Mouse (Mus musculus) adrenal gland, adult 8-10 months (tissue): ENCODE measurements at regions not wholly inside any gene's neighbourhood (a gene's known extent, or its start where the extent isn't known, plus 50 kb on each side); places are given as distances from the start of the nearest gene placed in this dataset.

Source experiments
- DNase-seq: peaks from one replicate; pipeline ENCODE4 v3.0.0; 2022

- DNase-seq: no peak
These were observed 78.5 kb downstream of the Sik1 start for GRCm38 (mm10) chr17:31776949-31777607.

- no peak for DNase-seq
These were observed 77.9 kb downstream of the Sik1 start for GRCm38 (mm10) chr17:31777751-31778150.

DNA sequence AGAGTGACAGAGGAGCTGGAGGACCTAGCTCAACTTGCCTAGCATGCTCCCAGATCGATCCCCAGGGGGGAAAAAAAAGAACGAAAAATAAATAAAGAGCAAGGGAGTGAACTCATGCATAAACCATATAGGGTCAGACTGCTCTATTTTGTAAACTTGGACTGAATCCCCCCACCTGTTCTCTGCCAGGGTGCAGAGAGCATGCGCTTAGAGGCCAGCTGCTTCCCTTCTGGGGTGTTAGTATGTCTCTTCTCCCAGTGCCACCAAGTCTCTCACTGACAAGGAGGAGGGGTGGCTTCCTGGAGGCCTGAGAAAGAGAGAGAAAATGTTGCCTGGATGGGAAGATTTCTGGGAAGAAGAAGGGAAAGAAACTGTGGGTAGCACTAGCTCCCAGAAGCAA, 76.1 kb downstream of the Sik1 start:
- no peak for DNase-seq

GRCm38 (mm10) chr17:31782251-31782650, 73.4 kb downstream of the Sik1 start:
- DNase-seq: no peak

DNA sequence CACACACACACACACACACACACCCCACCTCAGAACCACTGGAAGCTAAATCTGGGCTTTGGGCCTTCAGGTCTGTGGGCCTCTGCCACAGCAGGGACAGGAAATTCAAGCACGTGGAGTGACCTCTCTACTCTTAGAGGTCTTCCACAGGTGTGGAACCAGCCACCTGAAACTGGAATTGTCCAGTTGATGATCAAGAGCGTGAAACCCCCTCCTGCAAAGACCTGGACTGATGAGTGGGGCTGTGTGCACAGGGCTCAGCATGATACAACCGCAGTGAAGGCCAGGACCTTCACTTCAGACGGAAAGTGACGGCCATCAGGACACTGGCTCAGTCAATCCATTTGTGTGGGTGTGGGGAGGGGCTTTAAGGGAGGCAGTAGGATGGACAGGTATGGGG, 72.5 kb downstream of the Sik1 start:
- no peak for DNase-seq

- DNase-seq: peak; percentile 65
These were observed 67.3 kb downstream of the Sik1 start for GRCm38 (mm10) chr17:31788316-31788715.

GRCm38 (mm10) chr17:31789068-31789583, 66.5 kb downstream of the Sik1 start:
- no peak for DNase-seq

GRCm38 (mm10) chr17:31789906-31790279, 65.7 kb downstream of the Sik1 start:
- no peak for DNase-seq

DNA sequence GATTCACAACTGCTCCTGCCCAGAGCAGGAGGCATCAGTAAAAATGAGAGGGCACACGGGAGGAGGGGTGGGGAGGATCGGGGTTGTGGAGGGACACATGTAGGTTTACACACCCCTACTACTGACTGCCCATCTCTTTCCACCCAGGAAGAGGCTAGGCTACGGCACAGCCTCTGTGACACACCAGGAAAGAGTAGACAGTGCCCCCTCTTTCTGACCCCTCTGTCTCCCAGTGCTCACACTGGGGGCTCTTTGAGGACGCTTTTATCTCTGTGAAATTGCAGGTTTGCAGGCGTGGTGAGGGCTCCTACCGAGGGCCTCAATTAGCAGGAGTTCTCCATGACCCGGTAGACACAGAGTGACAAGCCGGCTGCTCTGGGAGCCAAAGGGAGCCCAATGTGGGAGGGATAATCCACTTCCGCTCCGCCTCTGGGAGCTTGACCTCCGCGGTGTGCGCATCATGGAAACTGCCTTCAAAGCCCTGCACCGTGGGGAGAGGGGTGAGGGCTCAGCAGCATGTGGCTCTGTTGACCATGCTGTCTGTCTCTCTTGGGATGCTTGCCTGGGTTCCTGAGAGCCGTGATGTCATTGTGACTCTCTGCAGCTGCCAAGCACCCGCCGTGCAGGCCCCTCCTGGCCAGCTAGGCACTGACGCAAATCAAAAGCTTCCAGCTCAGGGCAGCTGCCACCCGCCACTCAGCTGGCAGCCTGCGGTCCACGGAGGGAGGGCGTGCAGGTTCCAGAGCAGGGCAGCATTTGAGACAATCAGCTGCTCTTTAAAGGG, 65.1 kb downstream of the Sik1 start:
- peak; percentile 81 for DNase-seq

DNA sequence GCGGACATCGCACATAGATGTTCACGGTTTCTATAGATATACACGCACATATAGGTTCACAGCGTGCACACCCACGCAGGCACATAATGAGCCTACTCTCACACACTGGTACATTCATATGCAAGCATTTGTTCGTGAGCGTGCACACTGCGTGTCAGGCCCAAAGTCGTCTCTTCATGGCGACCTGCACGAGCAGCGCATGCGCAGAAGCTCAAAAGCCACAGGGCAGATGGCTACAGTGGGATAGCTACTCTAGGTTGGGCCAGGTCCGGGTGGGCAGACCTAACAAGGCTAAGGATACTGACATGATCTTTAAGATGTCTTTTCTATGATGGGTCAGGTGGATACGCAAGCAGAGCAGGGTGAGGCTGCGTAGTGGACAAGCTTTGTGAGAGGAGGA, 63.9 kb downstream of the Sik1 start:
- DNase-seq: no peak

GRCm38 (mm10) chr17:31793040-31793439, 62.6 kb downstream of the Sik1 start:
- no peak for DNase-seq

- no peak for DNase-seq
These were observed 62.1 kb downstream of the Sik1 start for GRCm38 (mm10) chr17:31793521-31793920.

DNA sequence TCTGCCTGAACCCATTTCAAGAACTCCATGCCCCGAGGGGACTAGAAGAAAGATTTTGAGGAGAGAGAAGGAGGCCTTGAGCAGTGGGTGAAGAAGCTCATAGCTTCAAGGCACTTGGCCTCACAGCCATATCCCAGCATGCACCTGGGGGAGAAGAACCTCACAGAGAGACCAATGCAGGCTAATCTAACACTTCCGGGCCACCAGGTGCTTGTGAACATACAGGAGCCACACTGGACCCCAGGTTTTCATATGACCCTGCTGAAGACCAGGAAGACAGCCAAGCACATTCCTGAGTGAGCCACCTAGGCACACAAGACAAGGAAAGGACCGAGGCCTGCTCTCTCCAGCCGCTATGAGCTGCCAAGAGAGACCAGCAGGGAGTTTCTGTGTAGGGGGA, 61.6 kb downstream of the Sik1 start:
- no peak for DNase-seq
